Mouse (Mus musculus) embryonic facial prominence, embryonic 11.5 days (tissue): ENCODE measurements around the gene Tnnc1. TPM values are rescaled to one million over a fixed set of nuclear protein-coding genes. Genes with fewer than 3 reads are reported as not detected.
A peak's percentile ranks its signal among the peaks of the same experiment; 100 is the strongest.

ENCODE experiments used
- ATAC-seq: fragments of 200-750 bp; cut with Nextera tagmentation; replicated peaks from 2 replicates; pipeline ENCODE4 v1.8.0; 2017; ENCODE audit warnings: low read depth; ENCODE audit not compliant: insufficient number of reproducible peaks, low FRiP score, low TSS enrichment
- DNase-seq: peaks from one replicate; pipeline ENCODE4 v3.0.0-alpha.2; 2015; ENCODE audit warnings: low spot score
- H3K27ac ChIP-seq: fragments of 300-500 bp; sonication (generic); replicated peaks from 2 replicates; pipeline ENCODE4 v1.5.1; 2014; ENCODE audit warnings: mild to moderate bottlenecking, low read depth, low read length, control low read depth
- H3K27me3 ChIP-seq: fragments of 300-500 bp; sonication (generic); 2 replicates; pipeline ENCODE4 v1.6.1; 2014; ENCODE audit warnings: mild to moderate bottlenecking, low read length, moderate library complexity, mixed read lengths; ENCODE audit not compliant: control insufficient read depth, insufficient read depth
- H3K36me3 ChIP-seq: fragments of 300-500 bp; sonication (generic); replicated peaks from 2 replicates; pipeline ENCODE4 v1.6.1; 2014; ENCODE audit warnings: low read depth, mild to moderate bottlenecking, low read length, moderate library complexity, mixed read lengths; ENCODE audit not compliant: control insufficient read depth, insufficient read depth
- H3K4me1 ChIP-seq: fragments of 300-500 bp; sonication (generic); 2 replicates; pipeline ENCODE4 v1.6.1; 2014; ENCODE audit warnings: low read length, mixed read lengths; ENCODE audit not compliant: control insufficient read depth, insufficient read depth
- H3K4me2 ChIP-seq: fragments of 300-500 bp; sonication (generic); 2 replicates; pipeline ENCODE4 v1.6.1; 2014; ENCODE audit warnings: low read depth, mild to moderate bottlenecking, control low read depth, low read length, moderate library complexity
- H3K4me3 ChIP-seq: fragments of 300-500 bp; sonication (generic); 2 replicates; pipeline ENCODE4 v1.5.1; 2014; ENCODE audit warnings: low read depth, low read length, control low read depth
- H3K9ac ChIP-seq: fragments of 300-500 bp; sonication (generic); replicated peaks from 2 replicates; pipeline ENCODE4 v1.6.1; 2014; ENCODE audit warnings: mild to moderate bottlenecking, control low read depth, low read length
- H3K9me3 ChIP-seq: fragments of 300-500 bp; sonication (generic); replicated peaks from 2 replicates; pipeline ENCODE4 v1.6.1; 2016; ENCODE audit warnings: mild to moderate bottlenecking, low read length, inconsistent platforms, mixed read lengths; ENCODE audit not compliant: control insufficient read depth
- WGBS: fragments of 180-500 bp; shearing (Covaris S2); extraction: QIAGEN DNeasy Blood & Tissue Kit; methylation state at CpG from one replicate; pipeline ENCODE4 v1.1.7; 2014; 5-methylcytosine and 5-hydroxymethylcytosine counted together
- polyA plus RNA-seq: library from polyadenylated mRNA; unstranded; fragments of >200 nt; fragmentation: Nextera tagmentation; extraction: Ambion mirVana; gene quantifications from 2 replicates; pipeline ENCODE4 v1.2.1, GENCODE M21; 2014

Tnnc1 gene
- polyA plus RNA-seq: 10.0 and 25.3 TPM in 2 replicates

DNA sequence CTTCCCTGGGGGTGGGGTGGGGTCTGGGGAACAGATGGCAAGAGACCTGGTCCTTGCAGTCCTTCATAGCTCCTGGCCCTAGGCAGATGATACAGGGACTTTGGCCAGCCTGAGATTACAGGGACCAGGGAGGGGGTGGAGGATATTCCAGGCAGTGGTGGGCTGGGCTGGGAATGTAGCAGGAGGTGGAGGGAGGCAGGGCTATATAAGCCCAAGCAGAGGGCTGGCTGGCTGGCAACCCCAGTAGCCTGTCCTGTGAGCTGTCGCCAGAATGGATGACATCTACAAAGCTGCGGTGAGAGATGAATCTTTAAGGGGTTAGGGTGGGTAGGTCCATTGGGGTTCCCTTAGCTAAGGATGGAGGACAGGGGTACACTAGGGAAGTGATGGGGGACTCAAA, at the start of gene Tnnc1:
TSS of gene Tnnc1 (plus strand) at position 229 of the 400 bp plus-strand sequence.
- WGBS: 76% methylated on average over 2 of the region's 2 CpGs
- Histone ChIP-seq H3K4me1 (peaks cover 4% of the 10 kb centered on the region; the same call in 1 of the 2 replicates), H3K9ac (peak within 1 kb of the TSS; percentile 58)

DNA sequence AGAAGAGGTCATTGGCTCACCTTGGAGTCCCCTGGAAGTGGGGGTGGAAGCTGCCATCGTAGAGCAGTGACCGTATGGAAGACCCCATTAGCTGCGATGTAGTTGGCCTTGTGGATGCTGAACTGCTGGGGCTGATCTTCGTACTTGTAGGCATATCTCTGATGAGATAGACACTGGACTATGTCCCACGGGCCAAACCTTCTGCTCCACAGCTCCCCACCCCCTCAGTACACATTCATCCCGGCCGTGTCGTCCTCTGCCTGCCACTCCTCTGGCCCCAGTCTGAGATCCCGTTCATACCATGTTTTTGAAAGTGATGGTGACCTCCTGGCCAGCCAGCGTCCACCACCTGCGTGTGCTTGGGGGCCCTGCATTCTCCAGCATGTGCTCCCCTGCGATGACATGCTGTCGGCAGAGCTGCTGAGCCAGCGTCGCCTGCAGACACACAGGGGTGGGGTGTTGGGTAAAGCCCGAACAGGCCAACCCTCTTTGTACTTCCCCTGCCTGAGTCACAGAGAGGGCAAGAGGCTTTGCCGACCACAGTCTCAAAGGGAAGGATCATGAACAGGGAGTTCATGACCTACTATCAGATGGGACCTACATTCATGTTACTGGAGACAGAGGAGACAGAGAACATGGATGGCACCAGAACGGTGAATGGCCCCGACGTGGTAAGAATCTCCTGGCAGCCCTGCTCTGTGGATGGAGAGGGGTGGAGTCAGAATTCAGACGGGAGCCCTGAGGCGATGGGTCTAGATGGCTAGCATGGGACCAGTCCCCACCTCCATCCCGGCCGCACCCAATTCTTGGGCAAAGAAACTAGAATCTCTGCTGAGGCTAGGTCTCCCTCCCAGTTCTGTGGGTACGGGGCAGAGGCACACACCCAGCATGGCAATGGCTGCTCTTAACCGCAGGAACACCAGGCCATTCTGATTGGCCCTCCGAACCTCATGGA, 47.6 kb upstream of the Tnnc1 start:
- WGBS: 78% methylated on average over 27 of the region's 27 CpGs
- no peak for ATAC-seq
- H3K9me3 ChIP-seq: no peaks in the 10 kb centered on the region

More for the DNA sequence above, at the start of gene Tnnc1:
- Histone ChIP-seq H3K4me2 (no peak within 1 kb of the TSS; the same call in 1 of the 2 replicates), H3K4me3 (no peak within 1 kb of the TSS), H3K27me3 (no peaks in the 10 kb centered on the region), H3K9me3 (no peaks in the 10 kb centered on the region), H3K36me3 (peaks cover 4% of the 10 kb centered on the region), H3K27ac (no peak within 1 kb of the TSS)
- ATAC-seq: no peak
- no peak for DNase-seq

GRCm38 (mm10) chr14:31161191-31161590, 46.9 kb upstream of the Tnnc1 start:
- ATAC-seq (no peak), DNase-seq (no peak)
- H3K4me1 ChIP-seq: no peaks in the 10 kb centered on the region

More for the DNA sequence above, 47.6 kb upstream of the Tnnc1 start:
- no peak overlapping the region for H3K27ac ChIP-seq
- DNase-seq: no peak
- no peak overlapping the region for H3K9ac ChIP-seq
- no peaks in the 10 kb centered on the region for H3K27me3 ChIP-seq
- H3K4me1 ChIP-seq: no peaks in the 10 kb centered on the region
- H3K4me3 ChIP-seq: no peak overlapping the region
- H3K4me2 ChIP-seq: no peak overlapping the region
- no peaks in the 10 kb centered on the region for H3K36me3 ChIP-seq

GRCm38 (mm10) chr14:31161638-31162037, 46.5 kb upstream of the Tnnc1 start:
- no peak overlapping the region for H3K9ac ChIP-seq
- ATAC-seq (no peak), DNase-seq (no peak)
- no peak overlapping the region for H3K4me3 ChIP-seq
- H3K4me2 ChIP-seq: no peak overlapping the region
- H3K27ac ChIP-seq: no peak overlapping the region
- no peaks in the 10 kb centered on the region for H3K4me1 ChIP-seq
- WGBS: 79% methylated on average over 10 of the region's 10 CpGs
- H3K9me3 ChIP-seq: no peaks in the 10 kb centered on the region
- no peaks in the 10 kb centered on the region for H3K36me3 ChIP-seq
- no peaks in the 10 kb centered on the region for H3K27me3 ChIP-seq

More at GRCm38 (mm10) chr14:31161191-31161590, 46.9 kb upstream of the Tnnc1 start:
- H3K36me3 ChIP-seq: no peaks in the 10 kb centered on the region
- H3K27me3 ChIP-seq: no peaks in the 10 kb centered on the region
- no peak overlapping the region for H3K27ac ChIP-seq
- no peak overlapping the region for H3K9ac ChIP-seq
- WGBS: 89% methylated on average over 7 of the region's 7 CpGs
- H3K4me2 ChIP-seq: no peak overlapping the region
- no peaks in the 10 kb centered on the region for H3K9me3 ChIP-seq
- H3K4me3 ChIP-seq: no peak overlapping the region

DNA sequence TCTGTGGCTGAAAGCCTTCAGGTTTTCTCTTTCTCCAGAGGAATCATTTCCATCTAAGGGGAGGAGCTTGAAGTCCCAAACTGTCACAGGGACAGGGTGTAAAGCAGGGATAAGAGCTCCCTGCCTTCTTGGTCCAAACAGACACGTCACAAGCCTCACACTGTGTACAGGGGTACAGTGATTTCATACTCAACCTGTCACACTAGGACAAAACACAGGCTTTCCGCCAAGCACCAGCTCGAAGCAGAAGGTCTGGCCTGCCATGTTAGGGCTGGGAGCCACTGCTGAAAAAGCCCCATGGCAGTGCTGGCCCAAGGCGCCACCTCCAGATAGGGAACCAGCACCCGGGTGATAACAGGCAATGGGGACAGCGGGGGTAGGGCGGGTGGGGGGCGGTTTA, 44.0 kb upstream of the Tnnc1 start:
- Histone ChIP-seq H3K27me3 (no peaks in the 10 kb centered on the region), H3K9me3 (no peaks in the 10 kb centered on the region), H3K4me2 (no peak overlapping the region), H3K4me3 (no peak overlapping the region), H3K9ac (no peak overlapping the region), H3K36me3 (no peaks in the 10 kb centered on the region), H3K27ac (no peak overlapping the region), H3K4me1 (no peaks in the 10 kb centered on the region)
- no peak for DNase-seq
- WGBS: 82% methylated on average over 8 of the region's 8 CpGs
- ATAC-seq: no peak

GRCm38 (mm10) chr14:31165010-31165409, 43.1 kb upstream of the Tnnc1 start:
- H3K27ac ChIP-seq: no peak overlapping the region
- DNase-seq (no peak), ATAC-seq (no peak)
- H3K4me2 ChIP-seq: no peak overlapping the region
- H3K36me3 ChIP-seq: no peaks in the 10 kb centered on the region
- H3K9ac ChIP-seq: no peak overlapping the region
- WGBS: 62% methylated on average over 2 of the region's 2 CpGs
- no peaks in the 10 kb centered on the region for H3K27me3 ChIP-seq
- H3K9me3 ChIP-seq: no peaks in the 10 kb centered on the region
- no peaks in the 10 kb centered on the region for H3K4me1 ChIP-seq
- no peak overlapping the region for H3K4me3 ChIP-seq

DNA sequence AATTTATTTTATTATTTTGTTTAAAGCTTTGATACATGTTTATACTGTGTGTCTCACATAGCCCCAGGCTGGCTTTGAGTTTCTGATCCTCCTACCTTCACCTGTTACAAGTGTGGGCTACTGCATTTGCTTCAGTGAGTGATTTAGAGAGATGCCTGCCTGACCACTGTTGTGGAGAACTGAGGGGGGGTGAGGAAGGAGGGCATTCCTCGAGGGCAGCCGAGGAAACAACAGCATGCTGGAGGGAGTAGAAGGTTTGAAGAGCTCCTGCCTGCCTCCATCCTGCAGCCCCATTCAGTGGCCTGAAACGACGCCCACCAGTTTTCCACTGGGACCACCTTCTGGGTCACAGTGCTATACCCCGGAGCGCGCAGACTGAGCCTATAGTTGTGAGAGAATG, 42.7 kb upstream of the Tnnc1 start:
- WGBS: 66% methylated on average over 7 of the region's 7 CpGs
- no peaks in the 10 kb centered on the region for H3K27me3 ChIP-seq
- H3K27ac ChIP-seq: no peak overlapping the region
- H3K4me1 ChIP-seq: no peaks in the 10 kb centered on the region
- H3K9ac ChIP-seq: no peak overlapping the region
- ATAC-seq (no peak), DNase-seq (no peak)
- H3K9me3 ChIP-seq: no peaks in the 10 kb centered on the region
- H3K4me3 ChIP-seq: no peak overlapping the region
- no peaks in the 10 kb centered on the region for H3K36me3 ChIP-seq
- H3K4me2 ChIP-seq: no peak overlapping the region

GRCm38 (mm10) chr14:31165991-31166630, 42.0 kb upstream of the Tnnc1 start:
- Histone ChIP-seq H3K27me3 (no peaks in the 10 kb centered on the region), H3K9ac (no peak overlapping the region), H3K4me2 (no peak overlapping the region), H3K4me3 (no peak overlapping the region), H3K36me3 (peaks cover 4% of the 10 kb centered on the region; the same call in 1 of the 2 replicates), H3K4me1 (no peaks in the 10 kb centered on the region), H3K27ac (no peak overlapping the region), H3K9me3 (no peaks in the 10 kb centered on the region)
- DNase-seq (no peak), ATAC-seq (no peak)
- WGBS: 75% methylated on average over 10 of the region's 10 CpGs
